Mouse (Mus musculus): ENCODE results near the gene Gm20388. TPM values are rescaled to one million over a fixed set of nuclear protein-coding genes. Genes with fewer than 3 reads are reported as not detected.

The Gm20388 gene
- total RNA-seq, 2 experiments from 2014 or later = 1.3 to 8.5 TPM

DNA sequence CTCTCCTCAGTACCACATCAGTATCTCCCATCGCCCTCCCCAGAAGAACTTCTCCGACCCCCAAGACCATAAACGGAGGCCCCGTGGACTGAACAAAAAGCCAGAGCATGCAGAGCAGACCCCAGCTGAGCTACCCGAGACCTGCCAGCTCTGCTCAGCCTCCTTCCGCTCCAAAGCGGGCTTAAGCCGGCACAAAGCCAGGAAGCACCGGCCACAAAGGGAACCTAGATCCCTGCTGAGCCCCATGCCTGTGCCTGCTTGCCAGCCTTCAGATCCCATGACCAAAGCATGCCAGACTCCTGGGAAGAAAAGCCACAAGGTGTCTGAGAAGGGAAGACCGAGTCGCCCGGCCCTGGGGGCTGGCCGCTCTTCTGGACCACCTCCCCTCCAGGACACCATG is 2356.2 kb downstream of the Gm20388 start:
- no peak for DNase-seq (ENCODE audit: low spot score in 2 of 2)

DNA sequence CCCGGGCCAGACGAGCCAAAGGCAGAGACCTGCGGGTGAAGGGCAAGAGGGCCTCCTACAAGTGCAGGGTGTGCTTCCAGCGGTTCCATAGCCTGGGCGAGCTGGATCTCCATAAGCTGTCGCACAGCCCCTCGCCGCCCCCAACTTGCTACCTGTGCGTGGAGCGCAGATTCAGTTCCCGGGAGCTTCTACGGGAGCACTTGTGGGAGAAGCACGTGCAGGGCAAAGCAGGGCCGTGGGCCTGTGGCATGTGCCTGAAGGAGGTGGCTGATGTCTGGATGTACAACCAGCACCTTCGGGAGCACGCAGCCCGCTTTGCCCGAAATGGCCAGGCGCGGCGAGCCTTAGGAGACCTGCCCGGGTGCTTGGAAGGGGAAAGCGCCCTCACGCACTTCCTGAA is 2358.2 kb downstream of the Gm20388 start:
- DNase-seq (ENCODE audit: low spot score in 2 of 2) = no peak

DNA sequence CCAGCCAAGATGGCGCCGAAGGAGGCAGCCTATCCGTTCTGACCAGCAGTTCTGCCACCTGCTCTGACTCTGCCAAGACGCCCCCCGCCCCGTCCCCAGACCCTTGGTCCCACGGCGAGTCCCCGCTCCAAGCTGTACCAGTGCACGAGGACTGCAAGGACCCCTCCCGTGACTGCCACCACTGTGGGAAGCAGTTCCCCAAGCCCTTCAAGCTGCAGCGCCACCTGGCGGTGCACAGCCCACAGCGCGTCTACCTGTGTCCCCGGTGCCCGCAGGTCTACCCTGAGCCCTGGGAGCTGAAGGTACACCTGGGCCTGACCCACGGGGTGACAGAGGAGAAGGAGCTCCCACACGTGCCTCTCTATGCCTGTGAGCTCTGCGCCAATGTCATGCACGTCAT is 2358.8 kb downstream of the Gm20388 start:
- DNase-seq (ENCODE audit: low spot score in 2 of 2) = peak; percentile 71 to 82

DNA sequence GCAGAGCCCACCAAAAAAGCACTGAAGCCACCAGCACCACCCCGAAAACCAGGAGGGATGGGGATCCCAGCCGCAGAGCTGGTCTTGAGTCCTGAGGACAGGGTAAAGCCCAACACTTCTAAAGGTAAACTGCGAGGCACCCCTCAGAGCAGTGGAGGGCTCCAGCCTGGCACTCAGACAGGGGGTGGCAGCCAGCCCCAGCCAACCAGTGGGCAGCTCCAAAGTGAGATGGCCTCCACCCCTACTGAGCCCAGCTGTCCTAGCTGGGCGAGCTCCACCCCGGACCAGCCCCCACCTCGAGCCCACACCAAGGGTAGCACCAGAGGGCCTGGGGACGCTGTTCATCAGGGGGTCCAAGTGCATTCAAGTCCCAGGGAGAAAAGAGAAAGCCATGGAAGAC is 2359.9 kb downstream of the Gm20388 start:
- no peak for DNase-seq (ENCODE audit: low spot score in 2 of 2)

DNA sequence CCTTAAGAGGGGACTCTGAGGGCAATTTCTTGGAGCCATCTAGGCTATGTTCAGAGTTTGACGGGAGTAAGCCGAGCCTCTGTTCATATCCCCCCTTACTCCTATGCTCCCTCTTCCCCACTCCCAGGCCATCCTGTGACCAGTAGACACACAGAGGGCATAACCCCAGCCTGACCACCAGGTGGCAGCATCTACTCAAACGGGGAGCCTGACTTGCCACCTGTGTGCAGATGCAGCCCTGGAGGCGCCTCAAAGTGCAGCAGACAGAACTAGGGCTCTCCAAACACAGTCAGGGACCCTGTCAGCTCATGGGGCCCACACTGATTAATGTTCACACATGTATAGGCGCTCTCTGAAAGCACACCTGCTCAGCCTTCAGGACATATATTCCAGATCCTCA is 2362.5 kb downstream of the Gm20388 start:
- DNase-seq (ENCODE audit: low spot score in 2 of 2) = peak; percentile 89 to 92

DNA sequence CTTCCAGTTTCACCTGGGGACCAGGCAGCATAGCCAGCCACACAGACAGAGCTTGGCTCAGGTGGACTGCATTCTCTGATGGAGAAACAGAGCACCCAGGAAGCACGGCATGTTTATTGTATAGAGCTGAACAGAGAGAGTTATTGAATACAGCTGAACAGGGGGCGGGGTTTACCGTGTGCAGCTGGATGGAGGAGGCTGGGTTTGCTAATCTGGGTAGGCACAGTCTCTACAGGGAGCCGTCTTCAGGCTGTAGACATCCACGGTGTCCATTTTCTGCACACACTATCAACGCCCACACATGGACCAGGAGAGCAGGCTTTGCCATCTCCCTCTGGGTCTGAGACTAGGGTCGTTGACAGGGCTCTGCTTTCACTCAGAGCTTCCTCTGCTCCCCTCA is 2363.2 kb downstream of the Gm20388 start:
- DNase-seq (ENCODE audit: low spot score in 2 of 2) = no peak

DNA sequence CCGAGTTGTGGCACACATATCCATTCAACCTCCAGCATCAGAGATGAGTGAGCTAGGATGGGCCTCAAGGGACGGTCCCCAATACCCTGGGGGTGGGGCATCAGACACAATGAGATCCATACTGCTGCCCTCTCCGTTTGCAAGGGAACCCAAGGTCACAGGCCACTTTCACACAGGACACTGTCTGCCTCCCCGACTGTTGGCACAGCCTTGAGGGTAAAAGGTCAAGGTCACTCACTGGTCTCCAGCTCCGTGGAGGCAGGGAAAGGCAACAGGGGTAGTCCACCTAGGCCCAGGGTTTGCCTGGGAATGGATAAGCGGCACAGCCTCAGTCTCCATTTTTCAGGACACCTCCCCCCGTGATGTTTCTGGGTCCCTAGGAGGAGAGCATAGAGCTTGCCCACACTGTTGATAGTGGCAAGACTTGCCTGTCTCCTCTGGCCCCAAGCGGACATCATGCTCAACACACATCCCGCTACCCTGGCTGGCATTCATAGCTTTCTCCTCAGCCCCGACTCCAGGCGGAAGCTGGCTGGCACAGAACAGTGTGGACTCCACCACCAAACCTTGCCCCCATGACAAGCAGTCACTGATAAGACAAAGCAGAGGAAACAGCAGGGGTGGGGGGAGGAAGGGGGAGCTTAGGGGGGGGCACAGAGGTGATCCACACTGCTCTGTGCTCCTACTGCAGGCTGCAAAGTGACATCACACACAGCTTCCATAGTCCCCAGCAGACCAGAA is 2364.2 kb downstream of the Gm20388 start:
- DNase-seq (ENCODE audit: low spot score in 2 of 2) = no peak

DNA sequence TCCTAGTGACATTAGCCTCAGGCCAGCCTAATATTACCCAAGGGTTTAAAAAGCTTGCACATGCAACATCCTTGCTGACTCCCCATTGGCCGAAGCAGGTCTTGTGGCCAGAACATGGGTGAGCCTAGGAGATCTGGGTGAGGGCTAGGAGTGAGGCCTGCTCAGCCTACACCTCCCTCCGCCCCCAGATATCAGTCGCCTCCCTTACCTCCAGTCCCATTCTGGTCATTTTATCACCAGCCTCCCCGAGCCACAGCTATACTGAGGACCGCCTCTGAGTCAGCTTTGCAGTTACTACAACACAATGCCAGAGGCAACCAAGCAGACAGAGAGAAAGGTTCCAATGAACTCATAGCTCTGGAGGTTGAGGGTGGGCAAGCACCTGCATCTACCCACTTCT is 2365.7 kb downstream of the Gm20388 start:
- no peak for DNase-seq (ENCODE audit: low spot score in 2 of 2)

DNA sequence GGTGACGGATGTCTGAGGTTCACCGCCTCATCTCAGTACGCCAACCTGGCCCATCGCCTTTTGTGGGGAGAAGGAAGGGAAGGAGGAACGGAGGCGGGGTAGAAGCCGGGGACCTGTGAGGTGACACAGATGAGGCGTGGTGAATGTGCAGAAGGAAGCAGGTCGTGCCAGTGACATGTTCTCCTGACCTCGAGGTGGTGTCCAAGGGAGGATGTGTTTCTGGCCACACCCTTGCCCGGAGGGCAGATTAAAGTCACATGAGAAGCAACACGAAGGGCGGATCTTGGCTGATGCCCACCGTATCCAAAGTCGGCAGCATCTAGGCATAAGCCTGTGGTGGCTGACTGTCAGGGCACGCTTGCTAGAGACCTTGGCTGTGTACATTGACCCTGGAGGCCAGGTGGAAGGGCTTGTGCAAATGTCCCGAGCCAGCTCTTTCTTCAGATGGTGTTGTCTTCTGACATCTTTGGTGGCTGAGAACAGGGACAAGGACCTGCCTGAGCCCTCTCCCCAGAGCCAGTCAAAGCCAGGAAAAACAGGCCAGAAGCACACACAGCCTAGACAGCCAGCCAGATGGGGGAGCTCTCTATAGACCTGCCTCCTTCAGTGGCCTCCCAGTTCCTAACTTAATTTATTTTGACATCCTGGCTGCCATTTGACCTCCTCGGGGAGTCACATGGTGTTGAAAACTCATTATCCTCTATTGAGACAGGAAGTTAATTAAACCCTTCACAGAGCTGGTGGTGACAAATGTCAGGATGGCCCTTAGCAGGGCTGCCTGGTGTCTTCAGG is 2366.8 kb downstream of the Gm20388 start:
- no peak for DNase-seq (ENCODE audit: low spot score in 2 of 2)

DNA sequence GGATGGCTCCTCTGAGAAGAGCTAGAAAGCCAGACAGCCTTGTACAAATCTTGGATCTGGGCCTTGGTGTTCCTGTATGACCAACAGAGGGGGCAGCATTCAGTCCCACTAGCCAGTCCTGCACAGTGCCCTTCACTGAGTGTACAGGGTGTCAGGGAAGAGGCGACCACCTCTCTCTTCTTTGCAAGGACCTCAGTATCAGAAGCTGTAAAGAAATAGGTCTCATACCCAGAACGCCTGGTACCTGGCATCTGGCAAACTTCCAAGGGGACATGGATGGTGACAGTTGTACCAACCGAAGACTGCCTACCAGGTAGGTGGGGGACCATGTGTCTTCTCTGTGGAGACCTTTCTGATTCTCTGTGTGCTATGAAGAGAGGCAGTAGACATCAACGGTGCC is 2369.5 kb downstream of the Gm20388 start:
- DNase-seq (ENCODE audit: low spot score in 2 of 2) = no peak

DNA sequence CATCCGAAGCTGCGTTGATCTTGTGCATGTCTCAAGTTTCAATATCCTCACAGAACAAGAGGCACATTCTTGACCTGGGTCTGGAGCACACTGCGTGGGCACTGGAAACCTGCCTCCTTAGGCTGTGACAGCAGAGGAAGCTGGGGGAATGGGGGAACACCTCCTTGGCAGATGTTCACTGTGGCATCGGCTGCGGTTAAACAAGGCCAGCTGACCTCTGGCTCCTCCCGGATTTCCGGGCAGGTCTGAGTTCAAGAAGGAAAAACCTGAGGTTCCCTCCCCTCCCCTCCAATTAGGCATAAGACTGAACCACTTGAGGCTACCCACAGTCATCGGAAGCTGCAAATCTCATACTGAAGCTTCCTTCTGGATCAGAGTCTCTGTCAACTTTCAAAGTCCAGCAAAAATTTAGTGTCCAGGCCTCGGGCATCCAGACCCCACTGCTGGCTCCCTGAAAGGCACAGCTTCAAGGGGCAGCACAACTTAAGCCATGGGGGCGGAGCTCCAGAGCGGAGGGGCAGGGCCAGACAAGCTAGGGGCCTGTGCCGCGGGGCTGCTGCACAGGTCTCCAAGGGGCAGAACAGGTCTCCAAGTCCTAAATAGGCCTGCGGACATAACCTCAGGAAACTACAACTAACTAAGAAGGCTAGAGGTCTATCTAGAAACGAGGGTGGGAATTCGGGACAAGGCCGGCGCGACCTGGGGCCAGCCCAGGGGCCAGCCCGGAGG is 2370.1 kb downstream of the Gm20388 start:
- no peak for DNase-seq (ENCODE audit: low spot score in 2 of 2)

DNA sequence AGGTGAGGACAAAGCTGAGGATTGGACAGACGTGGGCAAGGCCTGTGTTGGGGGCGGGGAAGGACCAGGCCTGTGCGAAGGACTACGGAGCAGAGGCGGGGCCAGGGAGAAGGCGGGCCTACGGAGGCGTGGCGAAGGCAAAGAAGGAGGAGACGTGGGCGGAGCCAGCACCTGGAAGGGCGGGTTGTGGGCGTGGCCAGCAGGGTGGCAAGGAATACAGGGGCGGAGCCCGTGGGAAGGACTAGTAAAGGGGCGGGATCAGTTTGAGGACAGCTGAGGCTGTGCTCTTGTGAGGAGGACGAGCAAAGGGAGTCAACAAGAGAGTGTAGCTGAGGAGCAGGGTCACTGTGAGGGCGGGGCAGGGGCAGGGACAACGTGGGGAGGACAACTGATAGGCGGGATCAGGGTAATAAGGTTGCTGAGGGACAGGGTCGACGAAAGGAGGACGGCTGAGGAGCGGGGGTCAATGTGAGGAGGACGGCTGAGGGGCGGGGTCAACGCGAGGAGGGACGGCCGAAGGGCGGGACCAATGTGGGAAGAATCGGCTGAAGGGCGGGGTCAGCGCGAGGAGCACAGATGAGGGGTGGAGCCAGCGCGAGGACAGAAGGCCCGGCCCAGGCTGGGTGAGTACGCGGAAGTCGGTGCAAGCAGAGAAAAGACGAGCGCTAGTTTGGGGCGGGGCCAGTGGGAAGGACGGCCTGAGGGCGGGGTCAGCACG is 2370.8 kb downstream of the Gm20388 start:
- peak; percentile 100 for DNase-seq (ENCODE audit: low spot score in 2 of 2)

DNA sequence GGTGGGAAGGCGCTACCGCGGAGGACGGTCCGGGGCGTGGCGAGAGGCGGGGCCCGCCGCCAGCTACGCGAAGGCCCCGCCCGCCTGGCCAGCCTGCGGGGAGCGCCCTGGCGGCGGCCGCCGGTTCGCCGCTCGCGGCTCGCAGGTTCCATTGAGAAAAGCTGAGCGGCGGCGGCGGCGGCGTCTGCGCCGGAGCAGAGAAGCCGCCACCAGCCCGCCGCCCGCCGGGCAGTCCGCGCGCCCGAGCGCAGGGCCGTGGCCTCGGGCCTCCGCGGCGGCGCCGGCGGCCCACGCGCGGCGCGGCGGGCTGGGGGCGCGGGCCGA is 2371.4 kb downstream of the Gm20388 start, which contains the start of gene Zfpm1:
Gene Zfpm1, plus strand, starts transcription at position 107 of the 324 bp plus-strand sequence.
- DNase-seq (ENCODE audit: low spot score in 2 of 2) = no peak

DNA sequence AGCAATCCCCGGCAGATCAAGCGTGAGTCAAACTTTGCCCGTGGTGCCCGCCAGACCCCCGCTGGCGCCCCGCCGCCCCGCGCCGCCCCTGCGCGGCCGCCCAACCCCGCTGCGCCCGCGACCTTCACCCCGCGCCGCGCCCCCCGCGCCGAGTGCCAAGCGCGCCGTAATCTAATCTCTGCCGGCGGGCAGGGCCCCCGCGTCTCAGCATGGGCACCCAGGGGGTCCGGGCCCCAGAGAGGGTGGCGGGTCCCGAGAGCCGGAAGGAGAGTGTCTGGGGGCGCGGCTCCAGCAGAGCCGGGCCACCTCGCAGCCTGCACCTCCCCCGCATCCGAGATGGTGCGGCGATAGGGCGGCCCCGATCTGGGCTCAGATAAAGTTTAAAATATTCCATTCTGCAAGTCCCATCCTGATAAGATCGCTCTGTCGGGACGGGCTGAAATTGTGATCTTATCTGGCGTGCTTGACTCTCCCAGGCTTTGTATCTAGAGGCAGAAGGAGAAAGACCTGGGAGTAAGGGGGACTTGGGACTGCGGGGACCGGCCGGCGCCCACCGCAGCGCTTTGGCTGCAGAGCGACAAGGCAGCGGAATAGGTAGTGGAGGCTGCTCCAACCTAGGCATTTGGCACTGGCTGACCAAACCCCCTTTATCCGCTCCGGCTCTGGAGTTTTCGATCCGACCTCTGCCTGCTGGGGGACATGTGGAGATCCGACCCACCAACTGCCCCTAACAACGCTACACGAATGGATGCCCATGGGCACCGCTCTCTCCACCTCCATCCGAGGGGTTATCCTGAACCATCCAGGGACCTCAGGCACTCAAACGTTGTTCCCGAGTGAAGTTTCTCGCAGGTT is 2372.1 kb downstream of the Gm20388 start:
- peak; percentile 34 to 60 for DNase-seq (ENCODE audit: low spot score in 2 of 2)

DNA sequence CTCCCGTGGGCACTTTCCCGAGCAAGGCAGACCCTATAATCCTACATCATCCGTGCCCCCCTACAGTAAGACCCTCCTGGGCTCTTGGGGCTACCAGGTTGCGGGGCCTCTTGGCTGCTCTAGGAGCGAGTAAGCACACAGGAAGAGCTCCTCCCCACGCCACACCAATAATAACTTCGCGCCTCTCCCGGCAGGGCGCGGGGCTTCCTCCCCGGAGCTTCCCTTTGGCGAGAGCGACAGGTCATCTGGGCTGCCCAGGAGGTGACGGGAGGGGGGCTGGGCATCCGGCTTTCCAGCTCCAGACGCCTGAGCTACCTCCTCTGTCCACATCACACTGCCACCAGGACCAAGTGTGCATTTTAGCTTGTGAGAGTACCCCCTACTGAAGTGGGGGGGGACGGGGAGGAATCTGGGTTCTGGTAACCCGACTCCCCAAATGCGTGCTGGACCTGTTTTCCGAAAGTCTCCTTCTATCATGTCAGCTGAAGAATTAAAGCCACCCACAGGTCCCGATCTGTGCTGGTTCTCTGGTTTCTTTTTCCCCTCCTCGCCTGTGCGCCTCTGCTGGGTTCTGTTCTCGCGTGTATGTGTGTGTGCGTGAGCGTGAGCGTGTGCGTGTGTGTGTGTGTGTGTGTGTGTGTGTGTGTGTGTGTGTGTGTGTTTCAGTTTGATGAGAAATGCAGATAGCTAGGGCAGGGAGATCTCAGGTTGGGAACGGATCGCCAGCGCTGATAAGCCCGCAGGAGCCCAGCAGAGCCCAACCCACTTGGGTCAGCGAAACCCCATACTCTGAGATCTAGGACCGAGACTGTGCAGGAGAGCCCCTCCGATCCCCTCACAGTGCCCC is 2372.9 kb downstream of the Gm20388 start:
- peak; percentile 51 to 66 for DNase-seq (ENCODE audit: low spot score in 2 of 2)

DNA sequence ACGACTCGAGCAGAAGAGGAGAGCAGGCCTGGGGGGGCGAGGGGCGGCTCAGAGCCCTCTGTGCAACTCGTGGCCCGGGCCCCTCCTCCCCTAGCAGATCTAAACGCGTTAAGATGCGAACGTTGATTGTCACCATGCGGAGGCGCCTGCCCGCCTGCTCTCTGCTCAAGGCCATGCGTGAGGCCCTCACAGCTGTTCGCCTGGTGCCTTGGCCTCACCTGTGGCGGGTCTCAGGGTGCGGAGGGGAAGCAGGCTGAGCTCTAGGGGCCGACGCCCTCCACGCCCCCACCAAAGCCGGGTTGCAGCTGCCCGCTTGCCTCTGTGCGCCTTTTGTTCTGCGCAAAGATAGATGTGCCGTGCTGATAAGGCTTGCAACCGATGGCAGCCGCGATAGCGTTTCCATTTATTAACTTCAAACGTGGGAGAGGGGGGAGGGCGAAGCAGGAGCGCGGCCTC is 2373.6 kb downstream of the Gm20388 start:
- peak in 1 of 2 experiments; percentile 40 for DNase-seq (ENCODE audit: low spot score in 2 of 2)

DNA sequence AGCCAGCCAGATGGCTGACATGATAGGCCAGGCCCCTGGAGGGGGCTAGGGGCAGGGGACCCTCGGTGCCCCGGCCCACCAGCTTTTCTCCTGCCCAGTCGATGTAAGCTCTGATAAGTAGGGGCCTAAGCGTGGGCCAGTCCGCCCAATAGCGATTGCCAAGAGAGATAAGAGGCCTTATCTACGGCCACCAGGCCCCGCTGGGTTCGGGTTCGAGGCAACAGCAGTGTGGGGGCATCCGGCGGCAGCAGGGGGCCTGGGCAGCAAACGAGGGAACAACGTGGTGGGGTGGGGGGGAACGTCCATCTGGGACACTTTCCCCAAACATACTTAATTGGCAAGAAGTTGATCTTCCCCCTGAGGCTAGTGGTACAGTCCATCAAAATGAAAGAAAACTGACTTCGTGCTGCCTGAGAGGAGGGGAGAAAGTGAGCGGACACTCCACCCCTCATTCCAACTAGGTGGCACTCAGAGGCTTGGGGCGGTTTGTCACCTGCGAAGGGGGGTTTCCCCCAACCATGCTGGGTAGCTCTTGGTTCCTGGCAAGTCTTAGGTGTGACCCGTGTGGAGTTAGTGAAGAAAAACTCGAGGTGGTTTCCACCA is 2374.1 kb downstream of the Gm20388 start:
- no peak for DNase-seq (ENCODE audit: low spot score in 2 of 2)

DNA sequence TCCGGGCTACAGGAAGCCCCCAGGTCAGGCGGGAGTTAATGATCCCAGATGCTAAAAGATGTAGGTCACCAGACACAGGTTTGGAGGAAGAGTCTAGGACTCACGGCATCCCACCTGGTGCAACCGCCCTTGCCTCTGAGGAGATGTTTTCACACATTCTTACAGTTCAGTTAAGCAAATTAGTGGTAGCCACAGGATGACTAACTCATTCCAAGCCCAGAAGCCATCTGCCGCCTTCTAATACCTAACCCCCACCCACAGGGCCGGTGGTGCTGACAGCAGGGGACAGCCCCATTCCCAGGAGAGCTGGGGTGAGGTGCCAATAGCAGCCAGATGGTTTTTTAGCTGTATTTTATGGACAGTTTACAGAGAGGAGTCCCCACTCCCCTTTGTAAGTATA is 2375.1 kb downstream of the Gm20388 start:
- no peak for DNase-seq (ENCODE audit: low spot score in 2 of 2)

DNA sequence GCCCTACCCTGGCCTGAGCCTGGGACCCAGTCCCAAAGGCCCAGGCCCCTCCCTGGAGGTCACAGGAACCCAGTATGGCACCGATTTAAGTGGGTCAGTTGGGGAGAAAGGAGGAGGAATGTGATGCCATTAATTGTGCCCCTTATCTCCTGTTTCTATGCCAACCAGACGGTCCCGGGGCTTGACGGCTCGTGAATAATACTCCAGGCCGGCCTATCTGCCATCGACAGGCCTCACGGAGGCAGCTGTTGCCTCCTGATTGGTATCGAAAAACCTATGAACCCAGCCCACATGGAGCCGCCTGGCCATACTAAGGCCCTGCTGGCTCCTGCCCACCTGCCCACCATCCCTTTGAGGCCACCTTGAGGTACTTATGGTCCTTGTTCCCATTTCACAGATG is 2376.3 kb downstream of the Gm20388 start:
- no peak for DNase-seq (ENCODE audit: low spot score in 2 of 2)

Data from adrenal gland, adult 18-20 months (tissue).